In the genomic region with DNA sequence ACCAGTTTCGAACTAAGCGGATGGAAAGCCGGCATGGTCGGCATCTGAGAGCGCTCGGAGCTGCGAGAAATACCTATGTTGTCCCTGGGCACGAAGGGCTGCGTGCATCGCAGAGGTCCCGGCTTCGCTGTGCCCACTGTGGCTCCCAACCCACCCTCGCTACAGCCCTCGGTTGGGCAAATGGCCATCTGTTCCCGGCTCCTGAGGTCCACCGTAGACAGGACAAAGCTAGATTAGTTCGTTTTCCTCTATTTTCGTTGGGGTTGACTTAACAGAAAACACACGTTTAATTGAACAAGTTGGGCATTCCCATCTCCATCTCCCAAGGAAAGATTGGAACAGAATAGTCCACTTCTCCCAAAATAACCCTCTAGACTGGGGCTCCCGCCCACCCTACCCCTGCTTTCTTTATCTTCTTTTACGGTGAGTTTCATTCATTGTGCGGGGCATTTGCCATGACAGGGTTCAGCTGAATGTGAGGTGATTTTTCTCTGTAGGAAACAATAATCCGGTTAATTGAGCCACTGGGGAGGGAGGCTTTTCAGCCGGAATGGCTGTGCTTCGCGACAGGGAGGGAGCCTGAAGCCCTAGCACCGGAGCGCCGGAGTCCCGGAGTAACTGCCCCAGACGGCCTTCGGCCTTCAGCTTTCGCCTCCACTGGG, we compare ENCODE assay signal across 18 mouse cellular contexts. TPM values are rescaled to one million over a fixed set of nuclear protein-coding genes. Genes with fewer than 3 reads are reported as not detected.
A peak's percentile ranks its signal among the peaks of the same experiment; 100 is the strongest.
DNase-seq lines count a peak whose midpoint lies in the region; ATAC-seq and TF ChIP-seq lines count a peak whose summit lies in the region.
"Had no signal": no experiment of that assay in that cellular context is flagged by ENCODE, and none has a peak within 500 bp of the region (broad histone marks: within the 10 kb centered on the region; RNA-seq: fewer than 3 reads in every experiment).

No protein-coding gene starts in this region.

- H3K4me1 ChIP-seq in forebrain, embryonic 11.5 days (replicated peaks; ENCODE audit: control insufficient read depth, insufficient read depth, low read length): peaks cover 37% of the 10 kb centered on the region
- peaks cover 15% of the 10 kb centered on the region for H3K4me1 ChIP-seq in forebrain, embryonic 14.5 days (ENCODE audit: control insufficient read depth, insufficient read depth, low read length)
- H3K4me1 ChIP-seq in forebrain, embryonic 13.5 days: peaks cover 44% of the 10 kb centered on the region
- H3K4me1 ChIP-seq in hindbrain, postnatal 0 days (ENCODE audit: insufficient read depth, low read length): 0 out of 2 replicates have a peak, but pooled peaks cover 7% of the 10 kb centered on the region
- peaks cover 43% of the 10 kb centered on the region for H3K4me1 ChIP-seq in neural tube, embryonic 12.5 days

- ATAC-seq in forebrain, embryonic 11.5 days (replicated peaks; ENCODE audit: low FRiP score): no peak
- ATAC-seq in forebrain, embryonic 14.5 days: no peak
- no peak for ATAC-seq in forebrain, embryonic 13.5 days
- no peak for ATAC-seq in hindbrain, postnatal 0 days
- ATAC-seq in neural tube, embryonic 12.5 days (ENCODE audit: low FRiP score, low read depth): no peak
- ATAC-seq: intestine, embryonic 16.5 days had no signal

- H3K4me3 ChIP-seq in forebrain, embryonic 11.5 days (ENCODE audit: low read depth, low read length): no peak overlapping the region
- no peak overlapping the region for H3K4me3 ChIP-seq in forebrain, embryonic 14.5 days (ENCODE audit: low read depth, low read length)
- H3K4me3 ChIP-seq in forebrain, embryonic 13.5 days: no peak overlapping the region
- H3K4me3 ChIP-seq in hindbrain, postnatal 0 days (ENCODE audit: low read length): peak overlapping the region; percentile 44
- H3K4me3 ChIP-seq in neural tube, embryonic 12.5 days: no peak overlapping the region; the same call in 1 of the 2 replicates
- H3K4me3 ChIP-seq: erythroblast, embryonic 14.5 days; heart, embryonic 15.5 days had no signal

- peaks cover 93% of the 10 kb centered on the region for H3K27me3 ChIP-seq in forebrain, embryonic 11.5 days (ENCODE audit: control insufficient read depth, insufficient read depth, low read length)
- peaks cover 92% of the 10 kb centered on the region for H3K27me3 ChIP-seq in forebrain, embryonic 14.5 days (replicated peaks; ENCODE audit: control insufficient read depth, insufficient read depth, low read length)
- H3K27me3 ChIP-seq in forebrain, embryonic 13.5 days: peaks cover 100% of the 10 kb centered on the region
- peaks cover 46% of the 10 kb centered on the region for H3K27me3 ChIP-seq in hindbrain, postnatal 0 days (ENCODE audit: insufficient read depth, low read length)
- peaks cover 98% of the 10 kb centered on the region for H3K27me3 ChIP-seq in neural tube, embryonic 12.5 days (replicated peaks)

- no peak for TF ChIP-seq CTCF in hindbrain, postnatal 0 days (IDR thresholded peaks at IDR 0.05; ENCODE audit: low read depth)

- H3K4me2 ChIP-seq in forebrain, embryonic 11.5 days (ENCODE audit: low read depth, low read length, severe bottlenecking): no peak overlapping the region
- no peak overlapping the region for H3K4me2 ChIP-seq in forebrain, embryonic 14.5 days (ENCODE audit: low read length)
- peak overlapping the region; percentile 11; the same call in 1 of the 2 replicates for H3K4me2 ChIP-seq in forebrain, embryonic 13.5 days
- H3K4me2 ChIP-seq in hindbrain, postnatal 0 days (ENCODE audit: low read depth, low read length): peak overlapping the region; percentile 52
- peak overlapping the region; percentile 23 for H3K4me2 ChIP-seq in neural tube, embryonic 12.5 days (replicated peaks)
- H3K4me2 ChIP-seq: heart, embryonic 15.5 days had no signal

- H3K9ac ChIP-seq in forebrain, embryonic 11.5 days (ENCODE audit: low read length): no peak overlapping the region
- no peak overlapping the region for H3K9ac ChIP-seq in forebrain, embryonic 14.5 days (ENCODE audit: low read length)
- H3K9ac ChIP-seq in forebrain, embryonic 13.5 days: no peak overlapping the region
- peak overlapping the region; percentile 56 for H3K9ac ChIP-seq in hindbrain, postnatal 0 days (replicated peaks; ENCODE audit: low read length)
- no peak overlapping the region for H3K9ac ChIP-seq in neural tube, embryonic 12.5 days
- H3K9ac ChIP-seq: heart, embryonic 15.5 days had no signal

- peak; percentile 61 for DNase-seq in forebrain, embryonic 11.5 days (ENCODE audit: low spot score)
- no peak for DNase-seq in forebrain, embryonic 14.5 days (ENCODE audit: low spot score)
- DNase-seq in hindbrain, postnatal 0 days (ENCODE audit: low spot score): no peak
- DNase-seq in ovary, postnatal 14 days (ENCODE audit: low spot score): no peak
- DNase-seq in lung, postnatal 25 days (ENCODE audit: low spot score): no peak
- DNase-seq: adrenal gland, postnatal 14 days; gastrocnemius, postnatal 25 days; right cerebral cortex, postnatal 4 days had no signal

- under 1% methylated on average over 33 of the region's 33 CpGs for WGBS in forebrain, embryonic 11.5 days
- WGBS in forebrain, embryonic 14.5 days: under 1% methylated on average over 33 of the region's 33 CpGs
- under 1% methylated on average over 33 of the region's 33 CpGs for WGBS in forebrain, embryonic 13.5 days
- WGBS in hindbrain, postnatal 0 days: 4% methylated on average over 33 of the region's 33 CpGs
- 1% methylated on average over 33 of the region's 33 CpGs for WGBS in neural tube, embryonic 12.5 days

- no peak overlapping the region for H3K27ac ChIP-seq in forebrain, embryonic 11.5 days (ENCODE audit: low read depth, low read length)
- no peak overlapping the region for H3K27ac ChIP-seq in forebrain, embryonic 14.5 days (ENCODE audit: low read depth, low read length)
- no peak overlapping the region for H3K27ac ChIP-seq in forebrain, embryonic 13.5 days
- H3K27ac ChIP-seq in hindbrain, postnatal 0 days: peak overlapping the region; percentile 70
- H3K27ac ChIP-seq in neural tube, embryonic 12.5 days: no peak overlapping the region
- H3K27ac ChIP-seq: heart, embryonic 15.5 days had no signal

- H3K36me3 ChIP-seq in forebrain, embryonic 11.5 days (ENCODE audit: control insufficient read depth, insufficient read depth, low read length): no peaks in the 10 kb centered on the region
- no peaks in the 10 kb centered on the region for H3K36me3 ChIP-seq in forebrain, embryonic 14.5 days (ENCODE audit: control insufficient read depth, insufficient read depth, low read length)
- no peaks in the 10 kb centered on the region for H3K36me3 ChIP-seq in forebrain, embryonic 13.5 days (ENCODE audit: poor library complexity, severe bottlenecking)
- H3K36me3 ChIP-seq in hindbrain, postnatal 0 days (ENCODE audit: insufficient read depth, low read length): no peaks in the 10 kb centered on the region
- H3K36me3 ChIP-seq in neural tube, embryonic 12.5 days: no peaks in the 10 kb centered on the region
- H3K36me3 ChIP-seq: heart, embryonic 15.5 days had no signal

- H3K9me3 ChIP-seq in forebrain, embryonic 11.5 days (ENCODE audit: control insufficient read depth, low read length): no peaks in the 10 kb centered on the region
- H3K9me3 ChIP-seq in forebrain, embryonic 14.5 days (replicated peaks; ENCODE audit: control insufficient read depth, low read length): no peaks in the 10 kb centered on the region
- H3K9me3 ChIP-seq in forebrain, embryonic 13.5 days (replicated peaks): no peaks in the 10 kb centered on the region
- no peaks in the 10 kb centered on the region for H3K9me3 ChIP-seq in hindbrain, postnatal 0 days (ENCODE audit: low read length)
- H3K9me3 ChIP-seq in neural tube, embryonic 12.5 days: no peaks in the 10 kb centered on the region
- H3K9me3 ChIP-seq: heart, embryonic 15.5 days had no signal

RNA-seq across cellular contexts. Expression of a gene that starts 4.3 kb away (rescaled TPM):
- polyA plus RNA-seq in forebrain, embryonic 11.5 days (2014; fragmentation: Nextera tagmentation; extraction: Ambion mirVana): 2.2 and 3.5 TPM in 2 replicates
- polyA plus RNA-seq in forebrain, embryonic 14.5 days (2014; fragmentation: Nextera tagmentation; extraction: Ambion mirVana): 1.4 and 1.5 TPM in 2 replicates
- 1.3 and 4.4 TPM in 2 replicates for polyA plus RNA-seq in forebrain, embryonic 13.5 days (2015; fragmentation: Nextera tagmentation; extraction: Ambion mirVana)
- 43.0 and 50.7 TPM in 2 replicates for total RNA-seq in hindbrain, postnatal 0 days (2014; rRNA removed)
- 51.1 and 52.1 TPM in 2 replicates for polyA plus RNA-seq in hindbrain, postnatal 0 days (2015; fragmentation: Nextera tagmentation; extraction: Ambion mirVana)
- 13.5 and 17.4 TPM in 2 replicates for polyA plus RNA-seq in neural tube, embryonic 12.5 days (2016; fragmentation: Nextera tagmentation; extraction: Ambion mirVana)
- total RNA-seq: adrenal gland, postnatal 14 days; CH12.LX; gastrocnemius, postnatal 25 days; left cerebral cortex, postnatal 25 days; megakaryocyte, adult 5-6 weeks; neutrophil, adult 5-6 weeks had no signal
- polyA plus RNA-seq: erythroblast, embryonic 14.5 days; heart, embryonic 15.5 days; intestine, embryonic 16.5 days; liver, embryonic 16.5 days had no signal

Comparison
In these comparisons a context has a peak if more than half of its experiments do, and no peak if none do; other contexts are left out.
1. H3K4me2 ChIP-seq: peak in forebrain, embryonic 13.5 days (single experiment), hindbrain, postnatal 0 days (single experiment) and neural tube, embryonic 12.5 days (single experiment); none in forebrain, embryonic 11.5 days (single experiment) and forebrain, embryonic 14.5 days (single experiment).